Mouse (Mus musculus) midbrain, embryonic 10.5 days (tissue): ENCODE measurements at regions not wholly inside any gene's neighbourhood (a gene's known extent, or its start where the extent isn't known, plus 50 kb on each side); places are given as distances from the start of the nearest gene placed in this dataset.

Experiments
- DNase-seq: peaks from one replicate; pipeline ENCODE4 v3.0.0-alpha.2; 2017; ENCODE audit warnings: low spot score
- H3K27ac ChIP-seq: fragments of 300-500 bp; sonication (generic); replicated peaks from 2 replicates; pipeline ENCODE4 v1.5.1; 2016; ENCODE audit warnings: mild to moderate bottlenecking
- H3K27me3 ChIP-seq: fragments of 300-500 bp; sonication (generic); 2 replicates; pipeline ENCODE4 v1.6.1; 2016; ENCODE audit warnings: low read depth, mild to moderate bottlenecking; ENCODE audit not compliant: poor library complexity, severe bottlenecking
- H3K36me3 ChIP-seq: fragments of 300-500 bp; sonication (generic); 2 replicates; pipeline ENCODE4 v1.6.1; 2016; ENCODE audit warnings: mild to moderate bottlenecking, moderate library complexity
- H3K4me1 ChIP-seq: fragments of 300-500 bp; sonication (generic); 2 replicates; pipeline ENCODE4 v1.6.1; 2016
- H3K4me3 ChIP-seq: fragments of 300-500 bp; sonication (generic); 2 replicates; pipeline ENCODE4 v1.5.1; 2016; ENCODE audit warnings: mild to moderate bottlenecking, moderate library complexity
- H3K9me3 ChIP-seq: fragments of 300-500 bp; sonication (generic); replicated peaks from 2 replicates; pipeline ENCODE4 v1.6.1; 2016; ENCODE audit warnings: mild to moderate bottlenecking
- WGBS: fragments of 180-500 bp; shearing (Covaris S2); methylation state at CpG from one replicate; pipeline ENCODE4 v1.1.7; 2016; 5-methylcytosine and 5-hydroxymethylcytosine counted together

GRCm38 (mm10) chr6:141190383-141190782 lies 58.7 kb upstream of the Pde3a start:
- H3K9me3 ChIP-seq: no peaks in the 10 kb centered on the region
- 79% methylated on average over 5 of the region's 5 CpGs for WGBS
- H3K27me3 ChIP-seq: no peaks in the 10 kb centered on the region
- DNase-seq: no peak
- no peak overlapping the region for H3K4me3 ChIP-seq
- no peaks in the 10 kb centered on the region; the same call in 1 of the 2 replicates for H3K4me1 ChIP-seq
- H3K36me3 ChIP-seq: no peaks in the 10 kb centered on the region
- no peak overlapping the region for H3K27ac ChIP-seq

GRCm38 (mm10) chr6:141197501-141197900 lies 51.6 kb upstream of the Pde3a start:
- WGBS: 95% methylated on average over 4 of the region's 4 CpGs

More at GRCm38 (mm10) chr6:141197501-141197900, 51.6 kb upstream of the Pde3a start:
- H3K36me3 ChIP-seq: no peaks in the 10 kb centered on the region
- H3K4me3 ChIP-seq: no peak overlapping the region
- DNase-seq: no peak
- no peaks in the 10 kb centered on the region for H3K27me3 ChIP-seq
- no peaks in the 10 kb centered on the region for H3K9me3 ChIP-seq
- no peaks in the 10 kb centered on the region for H3K4me1 ChIP-seq
- no peak overlapping the region for H3K27ac ChIP-seq
